Mouse (Mus musculus) urinary bladder, postnatal 0 days (tissue): ENCODE data around the gene Gm8050. TPM values are rescaled to one million over a fixed set of nuclear protein-coding genes. Genes with fewer than 3 reads are reported as not detected.

Experiments used
- polyA plus RNA-seq: library from polyadenylated mRNA; unstranded; fragments of >200 nt; fragmentation: Nextera tagmentation; extraction: Ambion mirVana; gene quantifications from 2 replicates; pipeline ENCODE4 v1.2.1, GENCODE M21; 2015

Gene Gm8050
- polyA plus RNA-seq = not detected in 2 replicates

GRCm38 (mm10) chr14:6720151-6720550 lies at the start of gene Gm8050:
Gene Gm8050, minus strand, starts transcription at chr14:6720251.

GRCm38 (mm10) chr14:6742232-6742631 lies 22.2 kb upstream of the Gm8050 start, which contains the start of gene Gm3636:
Gene Gm3636, minus strand, starts transcription at chr14:6742332.

GRCm38 (mm10) chr14:6684070-6684469 lies 36.0 kb downstream of the Gm8050 start, which contains the start of gene Gm10251:
Gene Gm10251, minus strand, starts transcription at chr14:6684170.

Other genes with a start within 250 kb of the Gm8050 start
- not detected in 2 replicates for gene Gm8356, start 183.0 kb downstream of the Gm8050 start, polyA plus RNA-seq
- 0.19 and 0.30 TPM in 2 replicates for gene Gm3629, start 129.6 kb downstream of the Gm8050 start, polyA plus RNA-seq
- gene Gm3460, start 97.8 kb downstream of the Gm8050 start, polyA plus RNA-seq = not detected in 2 replicates
- gene Gm10251, start 36.1 kb downstream of the Gm8050 start, polyA plus RNA-seq = not detected in 2 replicates
- 2.6 and 3.8 TPM in 2 replicates for gene Gm3636, start 22.1 kb upstream of the Gm8050 start, polyA plus RNA-seq
- gene Gm8362, start 54.2 kb upstream of the Gm8050 start, polyA plus RNA-seq = not detected in 2 replicates
- not detected in 2 replicates for gene Gm3642, start 120.1 kb upstream of the Gm8050 start, polyA plus RNA-seq
- gene Gm3667, start 169.7 kb upstream of the Gm8050 start, polyA plus RNA-seq = 1.7 and 2.0 TPM in 2 replicates